Mouse (Mus musculus) liver, embryonic 11.5 days (tissue): ENCODE data around the gene Phf1. TPM values are rescaled to one million over a fixed set of nuclear protein-coding genes. Genes with fewer than 3 reads are reported as not detected.

Experiments used
- ATAC-seq: fragments of 200-750 bp; cut with Nextera tagmentation; replicated peaks from 2 replicates; pipeline ENCODE4 v1.8.0; 2017; ENCODE audit warnings: moderate number of reproducible peaks, mild to moderate bottlenecking, moderate TSS enrichment, moderate library complexity; ENCODE audit not compliant: low FRiP score
- DNase-seq: peaks from one replicate; pipeline ENCODE4 v3.0.0-alpha.2; 2017; ENCODE audit warnings: low spot score
- H3K27ac ChIP-seq: fragments of 300-500 bp; sonication (generic); 2 replicates; pipeline ENCODE4 v1.5.1; 2014; ENCODE audit warnings: mild to moderate bottlenecking, low read depth, low read length, control low read depth
- H3K27me3 ChIP-seq: fragments of 300-500 bp; sonication (generic); replicated peaks from 2 replicates; pipeline ENCODE4 v1.6.1; 2014; ENCODE audit warnings: low read length, mixed read lengths; ENCODE audit not compliant: control insufficient read depth, insufficient read depth
- H3K36me3 ChIP-seq: fragments of 300-500 bp; sonication (generic); 2 replicates; pipeline ENCODE4 v1.6.1; 2014; ENCODE audit warnings: mild to moderate bottlenecking, low read length, moderate library complexity, mixed read lengths; ENCODE audit not compliant: control insufficient read depth, insufficient read depth
- H3K4me1 ChIP-seq: fragments of 300-500 bp; sonication (generic); replicated peaks from 2 replicates; pipeline ENCODE4 v1.6.1; 2014; ENCODE audit warnings: low read length, mixed read lengths; ENCODE audit not compliant: control insufficient read depth, insufficient read depth
- H3K4me2 ChIP-seq: fragments of 300-500 bp; sonication (generic); 2 replicates; pipeline ENCODE4 v1.6.1; 2014; ENCODE audit warnings: mild to moderate bottlenecking, control low read depth, moderate library complexity
- H3K4me3 ChIP-seq: fragments of 300-500 bp; sonication (generic); 2 replicates; pipeline ENCODE4 v1.5.1; 2014; ENCODE audit warnings: low read depth, low read length, control low read depth
- H3K9ac ChIP-seq: fragments of 300-500 bp; sonication (generic); 2 replicates; pipeline ENCODE4 v1.6.1; 2014; ENCODE audit warnings: low read depth, low read length, control low read depth
- H3K9me3 ChIP-seq: fragments of 300-500 bp; sonication (generic); 2 replicates; pipeline ENCODE4 v1.6.1; 2016; ENCODE audit warnings: low read length, inconsistent platforms, mixed read lengths; ENCODE audit not compliant: control insufficient read depth
- whole genome bisulfite sequencing: fragments of 180-500 bp; shearing (Covaris S2); extraction: QIAGEN DNeasy Blood & Tissue Kit; methylation state at CpG from one replicate; pipeline ENCODE4 v1.1.7; 2014; 5-methylcytosine and 5-hydroxymethylcytosine counted together
- polyA plus RNA-seq: library from polyadenylated mRNA; unstranded; fragments of >200 nt; fragmentation: Nextera tagmentation; extraction: Ambion mirVana; gene quantifications from 2 replicates; pipeline ENCODE4 v1.2.1, GENCODE M21; 2014

The Phf1 gene
- polyA plus RNA-seq, 1 experiment from 2014 or later: 3.2 TPM

DNA sequence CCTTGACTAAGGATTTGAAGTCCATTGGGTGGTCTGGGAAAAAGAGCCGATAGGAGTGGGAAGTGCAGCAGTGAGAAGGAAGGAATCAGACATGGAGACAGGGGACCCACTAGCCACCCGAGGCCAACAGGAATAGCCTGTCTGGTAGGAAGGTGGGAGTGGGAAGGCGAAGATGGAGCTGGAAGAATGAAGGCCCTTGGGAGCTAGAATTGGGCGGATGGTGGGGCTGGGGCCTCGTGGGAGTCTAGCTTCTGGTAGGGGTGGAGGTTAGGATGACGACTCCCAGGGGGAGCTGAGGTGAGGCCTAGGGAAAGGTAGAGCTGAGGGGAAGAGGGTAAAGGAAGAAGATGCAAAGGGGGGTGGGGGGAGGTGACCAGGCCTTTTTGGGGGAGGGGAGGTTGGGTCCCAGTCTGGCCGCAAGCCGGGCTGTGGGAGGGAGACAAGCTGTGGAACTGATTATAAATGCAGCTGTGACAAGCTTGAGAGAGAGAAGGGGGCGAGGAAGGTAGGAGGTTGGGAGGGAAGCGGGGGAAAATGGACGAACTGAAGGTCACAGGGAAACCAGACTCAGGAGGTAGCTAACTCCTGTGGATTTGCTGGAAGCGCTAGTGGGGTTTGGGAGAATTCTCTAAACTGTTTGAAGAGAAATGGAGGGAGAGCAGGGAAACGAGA lies 13.1 kb downstream of the Phf1 start:
- Histone ChIP-seq H3K4me1 (peaks cover 31% of the 10 kb centered on the region), H3K27me3 (no peaks in the 10 kb centered on the region), H3K27ac (0 out of 2 replicates have a peak overlapping the region, but pooled peaks have one; percentile 21), H3K9me3 (no peaks in the 10 kb centered on the region), H3K9ac (peak overlapping the region; percentile 70), H3K36me3 (no peaks in the 10 kb centered on the region), H3K4me3 (peak overlapping the region; percentile 50), H3K4me2 (peak overlapping the region; percentile 74)
- DNase-seq: no peak
- ATAC-seq: no peak
- 42% methylated on average over 13 of the region's 13 CpGs for WGBS

- H3K4me3 ChIP-seq: peak overlapping the region; percentile 50
- ATAC-seq (peak; percentile 42), DNase-seq (peak; percentile 74)
- H3K9ac ChIP-seq: peak overlapping the region; percentile 70
- no peaks in the 10 kb centered on the region for H3K9me3 ChIP-seq
- H3K36me3 ChIP-seq: no peaks in the 10 kb centered on the region
- H3K4me1 ChIP-seq: peaks cover 36% of the 10 kb centered on the region
- H3K27ac ChIP-seq: 0 out of 2 replicates have a peak overlapping the region, but pooled peaks have one; percentile 21
- 3% methylated on average over 37 of the region's 37 CpGs for whole genome bisulfite sequencing
- H3K27me3 ChIP-seq: no peaks in the 10 kb centered on the region
- H3K4me2 ChIP-seq: peak overlapping the region; percentile 74
These were observed 13.7 kb downstream of the Phf1 start for GRCm38 (mm10) chr17:26946567-26946966.

GRCm38 (mm10) chr17:26947231-26948100 lies 14.6 kb downstream of the Phf1 start:
- H3K27me3 ChIP-seq: no peaks in the 10 kb centered on the region
- no peak overlapping the region for H3K4me3 ChIP-seq

GRCm38 (mm10) chr17:26948316-26949050 lies 15.6 kb downstream of the Phf1 start:
- peak overlapping the region; percentile 74 for H3K4me3 ChIP-seq
- ATAC-seq (no peak), DNase-seq (no peak)
- no peak overlapping the region for H3K27ac ChIP-seq
- H3K27me3 ChIP-seq: 0 out of 2 replicates have a peak, but pooled peaks cover 3% of the 10 kb centered on the region
- WGBS: under 1% methylated on average over 40 of the region's 87 CpGs
- H3K9me3 ChIP-seq: no peaks in the 10 kb centered on the region
- H3K9ac ChIP-seq: peak overlapping the region; percentile 69
- H3K4me1 ChIP-seq: peaks cover 53% of the 10 kb centered on the region
- H3K36me3 ChIP-seq: no peaks in the 10 kb centered on the region
- peak overlapping the region; percentile 100 for H3K4me2 ChIP-seq

More at GRCm38 (mm10) chr17:26947231-26948100, 14.6 kb downstream of the Phf1 start:
- H3K4me2 ChIP-seq: peak overlapping the region; percentile 74
- no peak for DNase-seq
- no peak for ATAC-seq
- H3K9me3 ChIP-seq: no peaks in the 10 kb centered on the region
- WGBS: 58% methylated on average over 12 of the region's 12 CpGs
- no peaks in the 10 kb centered on the region for H3K36me3 ChIP-seq
- no peak overlapping the region for H3K27ac ChIP-seq
- H3K4me1 ChIP-seq: peaks cover 42% of the 10 kb centered on the region
- no peak overlapping the region for H3K9ac ChIP-seq

- no peaks in the 10 kb centered on the region for H3K9me3 ChIP-seq
- H3K27me3 ChIP-seq: 0 out of 2 replicates have a peak, but pooled peaks cover 3% of the 10 kb centered on the region
- peaks cover 59% of the 10 kb centered on the region for H3K4me1 ChIP-seq
- WGBS: 14% methylated on average over 12 of the region's 14 CpGs
- no peak for DNase-seq
- H3K9ac ChIP-seq: peak overlapping the region; percentile 69
- no peak overlapping the region for H3K27ac ChIP-seq
- peak overlapping the region; percentile 100 for H3K4me2 ChIP-seq
- peak overlapping the region; percentile 74 for H3K4me3 ChIP-seq
- no peaks in the 10 kb centered on the region for H3K36me3 ChIP-seq
- ATAC-seq: no peak
These were observed 16.3 kb downstream of the Phf1 start for GRCm38 (mm10) chr17:26949051-26949577.

DNA sequence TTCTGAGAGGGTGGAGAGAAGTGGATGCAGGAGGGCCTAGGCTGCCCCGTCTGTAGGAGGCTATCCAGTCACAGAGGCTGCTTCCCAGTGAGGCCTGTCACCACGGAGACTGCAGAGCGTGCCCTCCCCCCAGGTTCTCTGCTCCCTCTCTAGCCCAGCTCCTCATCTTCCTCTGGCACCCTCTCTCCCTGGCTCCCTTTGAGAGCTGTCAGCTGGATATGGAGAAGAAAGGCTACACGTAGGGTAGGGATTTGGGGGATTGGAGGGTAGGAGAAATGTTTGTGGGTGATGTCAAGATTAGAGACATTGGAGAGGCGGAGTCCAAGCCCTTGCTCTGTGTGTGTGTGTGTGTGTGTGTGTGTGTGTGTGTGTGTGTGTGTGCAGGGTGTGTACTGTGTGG lies 17.0 kb downstream of the Phf1 start:
- no peak for ATAC-seq
- no peaks in the 10 kb centered on the region for H3K9me3 ChIP-seq
- 0 out of 2 replicates have a peak, but pooled peaks cover 3% of the 10 kb centered on the region for H3K27me3 ChIP-seq
- no peak for DNase-seq
- no peak overlapping the region for H3K9ac ChIP-seq
- no peak overlapping the region for H3K4me3 ChIP-seq
- no peak overlapping the region for H3K27ac ChIP-seq
- H3K36me3 ChIP-seq: no peaks in the 10 kb centered on the region
- H3K4me2 ChIP-seq: no peak overlapping the region
- peaks cover 63% of the 10 kb centered on the region for H3K4me1 ChIP-seq
- 50% methylated on average over 5 of the region's 5 CpGs for WGBS

GRCm38 (mm10) chr17:26950560-26951288 lies 17.9 kb downstream of the Phf1 start:
- Histone ChIP-seq H3K9ac (0 out of 2 replicates have a peak overlapping the region, but pooled peaks have one; percentile 27), H3K9me3 (no peaks in the 10 kb centered on the region), H3K36me3 (0 out of 2 replicates have a peak, but pooled peaks cover 2% of the 10 kb centered on the region), H3K27ac (no peak overlapping the region), H3K4me1 (peaks cover 67% of the 10 kb centered on the region), H3K4me2 (peak overlapping the region; percentile 67), H3K27me3 (0 out of 2 replicates have a peak, but pooled peaks cover 3% of the 10 kb centered on the region), H3K4me3 (peak overlapping the region; percentile 43)
- no peak for DNase-seq
- WGBS: 35% methylated on average over 7 of the region's 7 CpGs
- no peak for ATAC-seq
